Mouse (Mus musculus) brain, adult 2 months (tissue): ENCODE data around the gene Dnal4.
"Not testable (repeated sequence)": the region's sequence is repeated elsewhere in the genome, so short reads cannot be mapped to it uniquely, and the experiment has no call there.

Experiments
- DNase-seq: peaks from one replicate; pipeline ENCODE4 v3.0.0; 2011; ENCODE audit warnings: low read depth, low spot score

Gene Dnal4

DNA sequence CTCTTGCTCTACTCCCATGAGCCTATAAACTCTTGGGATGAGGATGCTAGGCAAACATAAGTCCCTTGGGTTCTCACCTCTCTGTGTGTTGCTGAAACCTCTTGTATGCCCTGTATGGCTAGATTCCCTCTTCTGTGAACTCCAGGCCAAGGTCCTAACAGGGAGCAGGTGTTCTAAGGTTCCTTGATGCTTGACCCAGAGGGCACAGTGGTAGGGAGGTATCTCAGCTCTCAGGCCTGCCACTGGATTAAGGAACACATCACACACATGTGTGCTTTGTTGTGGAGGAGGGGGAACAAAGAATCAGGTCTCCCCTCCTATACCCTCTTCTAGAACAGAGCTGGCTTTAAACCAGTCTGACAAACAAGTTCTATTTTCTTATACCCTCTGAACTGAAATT, at the start of gene Dnal4:
TSS of gene Dnal4 (minus strand) at position 101 of the 400 bp plus-strand sequence.
- no peak for DNase-seq

DNA sequence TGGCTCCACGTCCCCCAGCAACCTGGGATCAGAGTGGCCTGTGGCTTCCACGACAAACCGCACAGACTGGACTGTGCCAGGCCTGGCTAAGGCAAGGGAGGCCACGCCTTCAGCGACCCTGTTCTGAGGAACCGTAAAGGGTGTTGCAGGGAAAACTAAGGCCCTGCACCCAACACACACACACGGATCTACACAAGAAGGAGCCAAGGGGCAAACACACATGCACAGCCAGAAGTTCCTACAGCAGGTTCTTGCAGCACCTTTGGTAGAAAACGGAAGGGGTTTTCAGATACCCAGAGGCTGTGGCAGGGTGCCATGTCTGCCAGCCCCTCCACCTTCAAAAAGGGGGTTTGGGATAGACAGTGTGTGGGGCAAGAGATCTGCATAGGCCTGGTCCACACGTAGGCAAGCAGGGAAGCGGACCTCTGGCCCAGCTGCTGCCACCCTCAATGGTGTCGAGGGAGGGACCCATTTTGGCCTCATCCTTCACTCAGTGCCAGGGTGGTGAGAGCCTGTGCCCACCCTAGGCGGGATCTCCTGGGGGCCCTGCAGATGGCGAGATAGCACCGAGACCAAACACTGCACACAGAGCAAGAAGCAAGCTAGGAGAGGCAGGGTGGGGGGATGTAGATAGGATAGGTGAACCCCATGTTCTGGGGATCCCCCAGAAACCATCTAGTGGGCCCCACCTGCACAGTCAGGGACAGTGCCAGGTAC, 49.6 kb upstream of the Dnal4 start:
- no peak for DNase-seq

DNA sequence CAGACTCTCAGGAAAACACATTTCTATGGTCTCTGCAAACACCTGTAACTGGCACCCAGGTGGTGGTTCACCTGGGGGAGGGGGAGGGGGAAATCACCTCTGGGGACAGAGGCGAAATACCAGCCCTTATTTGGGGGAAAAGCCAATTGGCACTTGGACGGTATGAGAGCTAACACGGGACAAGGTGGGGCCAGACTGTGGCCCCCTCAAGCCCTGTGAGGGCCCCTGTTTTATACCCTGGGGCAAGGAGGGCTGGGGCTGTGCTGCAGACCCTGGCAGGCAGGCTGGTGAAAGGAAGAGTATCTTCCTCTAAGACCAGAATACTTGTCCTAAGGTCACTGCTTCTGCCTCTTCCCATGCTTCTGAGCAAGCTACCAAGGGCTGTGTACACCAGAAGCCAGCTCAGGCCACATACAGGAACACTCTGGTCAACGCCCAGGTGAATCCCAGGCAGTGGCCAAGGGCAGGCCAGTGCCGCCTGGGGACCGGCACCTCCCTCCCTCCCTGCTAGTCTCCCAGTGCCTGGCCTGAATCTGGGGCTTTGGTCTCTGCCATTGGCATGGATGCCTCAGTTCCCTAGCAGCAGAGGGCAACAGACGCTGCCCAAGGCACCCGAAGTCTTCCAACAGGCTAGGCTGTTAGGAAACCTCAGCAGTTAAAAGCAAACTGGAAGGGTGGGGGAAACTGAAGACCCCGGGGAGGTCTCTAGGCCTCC, 48.7 kb upstream of the Dnal4 start:
- DNase-seq = no peak

DNA sequence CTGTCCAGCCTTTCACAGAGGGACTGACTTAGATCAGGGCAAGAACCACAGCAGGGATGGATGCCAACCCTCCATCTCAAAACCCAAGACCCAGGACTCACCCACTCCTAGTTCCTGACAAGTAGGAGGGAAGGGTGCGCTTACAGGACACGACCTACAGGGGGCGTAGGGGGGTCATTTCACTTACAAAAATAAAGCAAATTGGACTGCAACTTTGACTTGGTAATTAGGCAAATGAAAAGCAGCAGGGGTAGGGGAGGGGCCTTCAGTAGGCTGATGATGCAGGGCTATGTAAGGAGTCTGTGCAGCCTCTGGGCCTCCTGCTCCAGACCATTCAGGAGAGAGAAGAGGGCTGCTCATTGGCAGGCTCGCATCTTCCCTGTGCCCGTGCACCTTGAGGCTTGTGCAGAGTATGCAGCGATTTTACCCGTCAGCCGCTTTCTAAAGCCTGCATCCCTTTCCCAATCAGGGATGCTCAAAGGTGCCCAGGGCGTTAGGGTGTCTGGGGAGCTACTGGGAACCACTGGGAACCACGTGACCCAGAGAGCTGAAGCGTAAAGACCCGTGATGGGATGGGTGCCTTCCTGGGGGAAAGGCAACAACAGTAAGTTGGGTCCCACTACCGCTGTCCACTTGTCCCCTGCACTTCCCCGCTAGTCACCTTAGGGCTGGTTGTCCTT, 47.6 kb upstream of the Dnal4 start:
- DNase-seq = peak; percentile 77

GRCm38 (mm10) chr15:79823588-79824280, 46.1 kb upstream of the Dnal4 start:
- DNase-seq = peak; percentile 46

GRCm38 (mm10) chr15:79822265-79823199, 44.9 kb upstream of the Dnal4 start:
- DNase-seq = peak; percentile 32

GRCm38 (mm10) chr15:79818325-79818724, 40.7 kb upstream of the Dnal4 start:
- DNase-seq = no peak

GRCm38 (mm10) chr15:79813666-79814258, 36.1 kb upstream of the Dnal4 start:
- peak; percentile 61 for DNase-seq

- DNase-seq = not testable (repeated sequence)
These were observed 35.2 kb upstream of the Dnal4 start for GRCm38 (mm10) chr15:79812840-79813239.

DNA sequence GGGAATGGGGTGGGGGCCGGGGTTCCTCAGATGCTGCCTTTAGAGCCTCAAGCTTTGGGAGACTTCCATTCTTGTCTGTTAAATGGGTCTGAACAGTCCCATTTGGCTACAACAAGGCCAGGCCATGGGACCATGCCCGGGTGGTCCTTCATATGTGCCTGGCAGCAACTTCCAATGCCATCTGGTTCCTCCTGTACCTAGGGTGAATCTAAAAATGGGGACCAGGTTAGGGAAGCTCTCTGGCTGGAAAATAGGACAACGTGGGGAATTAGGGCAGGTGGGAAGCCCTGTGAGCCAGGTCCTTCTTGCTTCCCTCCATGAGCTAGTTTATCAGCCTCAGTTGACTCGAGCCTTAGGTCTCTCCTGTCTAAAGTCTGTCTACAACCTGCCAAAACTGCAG, 33.3 kb upstream of the Dnal4 start:
- peak; percentile 79 for DNase-seq

DNA sequence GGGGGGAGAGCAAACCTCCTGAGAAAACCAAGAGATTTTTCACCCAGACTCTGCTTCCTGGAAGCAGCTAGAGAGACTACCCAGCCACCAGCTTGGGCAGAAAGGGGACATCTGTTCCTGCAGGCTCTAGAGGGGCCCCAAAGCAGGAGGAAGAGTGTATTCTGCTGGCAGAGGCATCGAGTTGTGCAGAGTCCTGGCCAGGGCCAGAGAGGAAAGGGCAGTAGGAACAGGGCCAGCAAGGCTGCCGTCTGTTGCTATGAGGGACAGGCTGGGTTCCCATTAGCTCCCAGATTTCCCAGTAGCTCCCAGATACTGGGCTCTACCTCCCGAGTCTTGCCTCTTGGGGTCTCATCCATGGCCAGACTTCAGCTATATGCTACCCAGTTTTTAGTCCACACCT, 32.4 kb upstream of the Dnal4 start:
- DNase-seq = peak; percentile 96

DNA sequence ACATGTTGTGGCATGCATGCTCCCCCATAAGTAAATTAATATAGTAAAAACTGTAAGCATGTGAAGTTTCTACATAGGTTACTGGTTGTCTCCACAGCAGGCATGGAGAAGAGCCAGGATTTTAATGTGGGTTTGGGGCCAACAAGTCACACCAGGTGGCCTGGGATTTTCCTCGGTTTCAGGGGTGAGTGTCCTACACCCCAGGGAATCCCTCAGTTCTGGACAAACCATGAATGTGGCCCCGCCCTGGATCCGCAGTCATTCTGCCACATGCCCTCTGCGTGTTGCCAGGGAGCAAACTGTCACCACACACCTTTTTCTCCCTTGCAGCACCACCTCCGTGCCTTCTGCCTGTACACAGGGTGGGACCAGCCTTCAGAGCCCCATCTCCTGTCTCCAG, 31.0 kb upstream of the Dnal4 start:
- peak; percentile 69 for DNase-seq

GRCm38 (mm10) chr15:79808114-79808513, 30.5 kb upstream of the Dnal4 start:
- DNase-seq = peak; percentile 88

- DNase-seq = no peak
These were observed 29.4 kb upstream of the Dnal4 start for GRCm38 (mm10) chr15:79807050-79807449.

DNA sequence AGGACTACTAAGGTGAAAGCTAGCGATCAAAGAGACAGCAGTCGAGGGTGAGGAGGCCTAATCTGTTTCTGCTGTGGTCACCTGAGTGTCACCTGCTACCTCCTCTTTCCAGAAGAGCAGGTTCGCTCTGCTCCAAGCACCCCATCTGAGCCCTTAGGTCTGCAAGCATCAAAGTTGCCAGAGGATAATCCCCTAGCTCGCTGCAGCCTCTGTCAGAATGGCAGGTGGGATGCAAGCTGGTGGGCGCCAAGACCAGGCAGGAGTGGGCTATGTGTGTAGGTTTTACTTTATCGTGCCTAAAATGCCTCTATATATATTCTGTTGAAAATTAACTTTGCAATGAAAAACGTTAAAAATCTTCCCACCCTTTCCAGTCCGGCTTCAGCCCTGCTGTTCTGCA, 27.6 kb upstream of the Dnal4 start:
- DNase-seq = no peak

- DNase-seq = peak; percentile 77
These were observed 26.9 kb upstream of the Dnal4 start, which contains the start of gene Nptxr for GRCm38 (mm10) chr15:79804352-79805071. Nptxr (minus strand) TSS chr15:79804766.

DNA sequence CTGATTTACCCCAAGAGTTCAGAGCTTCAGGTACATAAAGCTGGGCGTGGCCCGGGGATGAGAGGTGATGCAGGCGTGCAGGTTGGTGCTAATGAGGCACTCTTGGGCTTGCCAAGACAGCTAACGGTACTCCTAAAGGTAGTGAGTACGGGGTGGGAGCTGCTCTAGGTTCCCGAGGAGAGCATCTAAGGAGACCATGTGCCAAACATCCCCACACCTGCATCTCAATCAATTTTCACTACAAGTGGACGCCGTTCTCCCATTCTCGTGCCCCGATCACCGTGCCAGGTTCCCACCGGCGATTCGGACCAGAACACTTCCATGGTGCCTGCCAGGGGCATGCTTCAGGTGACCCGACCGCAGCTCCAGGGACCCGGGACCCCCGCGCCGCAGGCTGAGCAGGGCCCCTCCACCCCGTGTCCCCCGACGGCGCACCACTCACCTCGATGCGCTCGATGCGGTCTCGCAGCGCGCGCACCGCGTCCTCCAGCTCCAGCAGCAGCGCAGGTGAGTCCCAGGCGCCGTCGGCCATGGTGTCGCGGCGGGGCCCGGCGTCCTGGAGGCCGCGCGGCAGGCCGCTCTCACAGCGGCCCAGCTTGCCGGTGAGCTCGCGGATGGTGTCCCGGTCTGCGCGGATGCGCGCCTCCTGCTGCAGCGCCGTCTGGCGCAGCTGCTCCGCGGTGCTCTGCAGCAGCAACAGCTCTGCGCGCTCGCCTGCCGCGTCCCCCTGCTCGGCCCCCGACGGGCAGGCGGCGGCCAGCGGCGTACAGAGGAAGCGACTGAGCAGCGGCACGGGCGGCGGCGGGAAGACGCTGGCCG, 26.1 kb upstream of the Dnal4 start:
- peak; percentile 78 for DNase-seq

DNA sequence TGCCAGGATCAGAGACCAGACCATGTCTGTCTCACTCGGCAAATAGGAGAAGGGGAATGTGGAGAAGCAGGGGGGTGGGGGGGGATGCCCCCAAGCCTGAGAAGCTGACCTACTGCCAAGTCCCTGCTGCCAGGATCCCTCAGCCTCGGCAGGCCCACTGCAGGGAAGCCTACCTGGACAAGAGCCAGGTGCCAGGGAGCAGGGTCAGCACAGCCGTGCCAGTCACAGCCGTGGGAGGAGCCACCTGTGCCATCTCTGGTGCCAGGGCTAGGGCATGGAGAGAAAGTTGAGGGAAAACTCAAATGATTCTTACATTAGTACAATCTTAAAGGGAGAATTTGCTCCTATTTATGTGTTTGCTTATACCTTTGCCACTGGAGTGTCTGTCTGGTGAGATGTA, 24.7 kb upstream of the Dnal4 start:
- DNase-seq = peak; percentile 73

DNA sequence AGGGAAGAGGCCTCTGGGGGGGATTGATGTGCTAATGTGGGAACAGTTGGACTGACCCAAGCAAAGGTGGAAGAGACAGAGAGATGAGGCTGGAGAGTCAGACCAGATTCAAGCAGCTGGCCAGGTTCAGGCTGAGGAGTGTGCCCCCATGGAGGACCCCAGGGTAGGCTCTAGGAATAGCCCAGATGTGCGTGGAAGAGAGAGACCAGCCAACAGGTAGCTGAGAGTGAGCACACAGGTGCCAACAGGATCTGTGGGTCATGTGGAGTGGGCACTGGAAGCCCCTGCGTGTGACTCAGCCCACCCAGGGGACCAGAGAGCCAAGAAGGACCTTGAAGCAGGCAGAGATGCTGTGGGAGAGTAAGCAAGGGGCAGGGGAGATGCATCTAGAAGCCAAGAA, 24.0 kb upstream of the Dnal4 start:
- DNase-seq = no peak
